Comparison of ENCODE assay signal across 17 mouse cellular contexts in genomic region chr3:100242230-100242629, GRCm38 (mm10).
A peak's percentile ranks its signal among the peaks of the same experiment; 100 is the strongest.
DNase-seq lines count a peak whose midpoint lies in the region; ATAC-seq and TF ChIP-seq lines count a peak whose summit lies in the region.
"Had no signal": no experiment of that assay in that cellular context is flagged by ENCODE, and none has a peak within 500 bp of the region (broad histone marks: within the 10 kb centered on the region; RNA-seq: fewer than 3 reads in every experiment).

No protein-coding gene starts in this region.

- H3K4me2 ChIP-seq in kidney, postnatal 0 days (ENCODE audit: low read length) = no peak overlapping the region
- no peak overlapping the region for H3K4me2 ChIP-seq in lung, postnatal 0 days (replicated peaks; ENCODE audit: low read depth, low read length)
- H3K4me2 ChIP-seq: embryonic facial prominence, embryonic 13.5 days; forebrain, embryonic 12.5 days; heart, embryonic 13.5 days; hindbrain, embryonic 12.5 days had no signal

- no peaks in the 10 kb centered on the region for H3K9me3 ChIP-seq in heart, embryonic 10.5 days
- no peaks in the 10 kb centered on the region for H3K9me3 ChIP-seq in kidney, postnatal 0 days (replicated peaks; ENCODE audit: low read length)
- no peaks in the 10 kb centered on the region for H3K9me3 ChIP-seq in lung, postnatal 0 days (ENCODE audit: low read length)
- H3K9me3 ChIP-seq: embryonic facial prominence, embryonic 13.5 days; forebrain, embryonic 12.5 days; heart, embryonic 13.5 days; hindbrain, embryonic 12.5 days had no signal

- no peaks in the 10 kb centered on the region for H3K4me1 ChIP-seq in heart, embryonic 10.5 days
- no peaks in the 10 kb centered on the region for H3K4me1 ChIP-seq in kidney, postnatal 0 days (replicated peaks; ENCODE audit: insufficient read depth, low read length)
- H3K4me1 ChIP-seq in lung, postnatal 0 days (ENCODE audit: insufficient read depth, low read depth, low read length) = no peaks in the 10 kb centered on the region
- H3K4me1 ChIP-seq: embryonic facial prominence, embryonic 13.5 days; forebrain, embryonic 12.5 days; heart, embryonic 13.5 days; hindbrain, embryonic 12.5 days had no signal

- H3K27me3 ChIP-seq in heart, embryonic 10.5 days (ENCODE audit: insufficient read depth, poor library complexity, severe bottlenecking) = no peaks in the 10 kb centered on the region
- no peaks in the 10 kb centered on the region for H3K27me3 ChIP-seq in kidney, postnatal 0 days (ENCODE audit: insufficient read depth, low read length)
- H3K27me3 ChIP-seq in lung, postnatal 0 days (replicated peaks; ENCODE audit: insufficient read depth, low read length) = no peaks in the 10 kb centered on the region
- H3K27me3 ChIP-seq: embryonic facial prominence, embryonic 13.5 days; forebrain, embryonic 12.5 days; heart, embryonic 13.5 days; hindbrain, embryonic 12.5 days had no signal

- no peak for ATAC-seq in kidney, postnatal 0 days (replicated peaks; ENCODE audit: low FRiP score, low read depth)
- no peak for ATAC-seq in lung, postnatal 0 days
- ATAC-seq: forebrain, embryonic 16.5 days had no signal

- peak; percentile 68 for DNase-seq in heart, adult 11 months
- no peak for DNase-seq in heart, embryonic 10.5 days (ENCODE audit: low spot score)
- peak; percentile 47 for DNase-seq in kidney, postnatal 0 days (ENCODE audit: low spot score)
- no peak for DNase-seq in kidney, adult 18-20 months
- DNase-seq in lung, postnatal 10 days = peak; percentile 4
- no peak for DNase-seq in lung, postnatal 0 days (ENCODE audit: low spot score)
- DNase-seq: adrenal gland, postnatal 25 days; cerebellum, adult 18-20 months; cerebellum, adult 9-11 months; cerebellum, postnatal 36 days; gastrocnemius, postnatal 10 days; heart, postnatal 4 days had no signal

- 82% methylated on average over 4 of the region's 4 CpGs for WGBS in heart, embryonic 10.5 days
- 69% methylated on average over 4 of the region's 4 CpGs for WGBS in kidney, postnatal 0 days
- WGBS in lung, postnatal 0 days = 76% methylated on average over 4 of the region's 4 CpGs

- H3K27ac ChIP-seq in heart, embryonic 10.5 days = no peak overlapping the region
- no peak overlapping the region for H3K27ac ChIP-seq in kidney, postnatal 0 days
- H3K27ac ChIP-seq in lung, postnatal 0 days (ENCODE audit: low read length) = no peak overlapping the region
- H3K27ac ChIP-seq: embryonic facial prominence, embryonic 13.5 days; forebrain, embryonic 12.5 days; heart, embryonic 13.5 days; hindbrain, embryonic 12.5 days had no signal

- no peak for TF ChIP-seq EP300 in lung, postnatal 0 days (IDR thresholded peaks at IDR 0.05)

- no peak overlapping the region for H3K9ac ChIP-seq in kidney, postnatal 0 days (ENCODE audit: low read depth, low read length)
- no peak overlapping the region for H3K9ac ChIP-seq in lung, postnatal 0 days (replicated peaks; ENCODE audit: low read depth)
- H3K9ac ChIP-seq: embryonic facial prominence, embryonic 13.5 days; forebrain, embryonic 12.5 days; heart, embryonic 13.5 days; hindbrain, embryonic 12.5 days had no signal

- H3K36me3 ChIP-seq in heart, embryonic 10.5 days = no peaks in the 10 kb centered on the region
- H3K36me3 ChIP-seq in kidney, postnatal 0 days (ENCODE audit: insufficient read depth, low read length) = no peaks in the 10 kb centered on the region
- H3K36me3 ChIP-seq in lung, postnatal 0 days (ENCODE audit: insufficient read depth, low read length) = no peaks in the 10 kb centered on the region
- H3K36me3 ChIP-seq: embryonic facial prominence, embryonic 13.5 days; forebrain, embryonic 12.5 days; heart, embryonic 13.5 days; hindbrain, embryonic 12.5 days had no signal

- H3K4me3 ChIP-seq in heart, embryonic 10.5 days = no peak overlapping the region
- H3K4me3 ChIP-seq in kidney, postnatal 0 days (replicated peaks; ENCODE audit: low read depth, low read length) = no peak overlapping the region
- no peak overlapping the region for H3K4me3 ChIP-seq in lung, postnatal 0 days (ENCODE audit: low read depth, low read length)
- H3K4me3 ChIP-seq: embryonic facial prominence, embryonic 13.5 days; forebrain, embryonic 12.5 days; heart, embryonic 13.5 days; hindbrain, embryonic 12.5 days had no signal

- no peak for TF ChIP-seq CTCF in kidney, postnatal 0 days (IDR thresholded peaks at IDR 0.05; ENCODE audit: low read depth)
- no peak for TF ChIP-seq CTCF in lung, postnatal 0 days (IDR thresholded peaks at IDR 0.05)

Comparison
In these comparisons a context has a peak if more than half of its experiments do, and no peak if none do; other contexts are left out.
1. DNase-seq: peak in heart, adult 11 months (single experiment), kidney, postnatal 0 days (single experiment) and lung, postnatal 10 days (single experiment); none in heart, embryonic 10.5 days (single experiment), kidney, adult 18-20 months (single experiment) and lung, postnatal 0 days (single experiment).